Mouse (Mus musculus) heart, embryonic 14.5 days (tissue): ENCODE measurements around the gene Htatip2. TPM values are rescaled to one million over a fixed set of nuclear protein-coding genes. Genes with fewer than 3 reads are reported as not detected.

Source experiments
- polyA plus RNA-seq: library from polyadenylated mRNA; unstranded; fragments of >200 nt; fragmentation: Nextera tagmentation; extraction: Ambion mirVana; gene quantifications from 2 replicates; pipeline ENCODE4 v1.2.1, GENCODE M21; 2014

Gene Htatip2
- polyA plus RNA-seq, 1 experiment from 2014 or later: 14.9 TPM

Other genes starting within 250 kb of the Htatip2 start
- gene Dbx1, start 122.3 kb upstream of the Htatip2 start, polyA plus RNA-seq: not detected in 2 replicates
- 45.7 and 48.4 TPM in 2 replicates for gene Prmt3, start 19.2 kb downstream of the Htatip2 start, polyA plus RNA-seq
- not detected in 2 replicates for gene Slc6a5, start 151.0 kb downstream of the Htatip2 start, polyA plus RNA-seq
- 0.53 and 0.61 TPM in 2 replicates for gene Nell1, start 215.7 kb downstream of the Htatip2 start, polyA plus RNA-seq